Mouse (Mus musculus): ENCODE results near the gene Mmp23. TPM values are rescaled to one million over a fixed set of nuclear protein-coding genes. Genes with fewer than 3 reads are reported as not detected.

The Mmp23 gene
- 0.27 TPM for polyA plus RNA-seq (2014; fragmentation: Illumina TruSeq; extraction: RNeasy Lipid Tissue Mini Kit (QIAGEN cat#74804); ENCODE audit: low read depth, low replicate concordance)

GRCm38 (mm10) chr4:155653086-155653450 lies at the start of gene Mmp23:
Mmp23 (minus strand) TSS chr4:155653384.

GRCm38 (mm10) chr4:155694111-155694481 lies 40.9 kb upstream of the Mmp23 start, which contains the start of gene Fndc10:
Fndc10 (plus strand) TSS chr4:155694342.

GRCm38 (mm10) chr4:155668689-155669597 lies 15.8 kb upstream of the Mmp23 start, which contains the start of gene Mib2:
Mib2 (minus strand) TSS chr4:155669198.

GRCm38 (mm10) chr4:155645308-155645707 lies 7.9 kb downstream of the Mmp23 start, which contains the start of gene Gm10563:
Gm10563 (minus strand) TSS chr4:155645408.

GRCm38 (mm10) chr4:155624338-155625291 lies 28.6 kb downstream of the Mmp23 start, which contains the start of gene Cdk11b:
Cdk11b (plus strand) TSS chr4:155624854.

GRCm38 (mm10) chr4:155601091-155601996 lies 51.8 kb downstream of the Mmp23 start, which contains the start of gene Slc35e2:
Slc35e2 (plus strand) TSS chr4:155601416.

Other genes with a start within 250 kb of the Mmp23 start
- gene Cfap74, start 244.2 kb downstream of the Mmp23 start, polyA plus RNA-seq (2014; fragmentation: Illumina TruSeq; extraction: RNeasy Lipid Tissue Mini Kit (QIAGEN cat#74804); ENCODE audit: low read depth, low replicate concordance), result 24.6 TPM
- gene Tmem52, start 184.3 kb downstream of the Mmp23 start, polyA plus RNA-seq (2014; fragmentation: Illumina TruSeq; extraction: RNeasy Lipid Tissue Mini Kit (QIAGEN cat#74804); ENCODE audit: low read depth, low replicate concordance), result not detected
- 78.4 TPM for gene Gnb1, start 162.0 kb downstream of the Mmp23 start, polyA plus RNA-seq (2014; fragmentation: Illumina TruSeq; extraction: RNeasy Lipid Tissue Mini Kit (QIAGEN cat#74804); ENCODE audit: low read depth, low replicate concordance)
- gene Nadk, start 91.0 kb downstream of the Mmp23 start, polyA plus RNA-seq (2014; fragmentation: Illumina TruSeq; extraction: RNeasy Lipid Tissue Mini Kit (QIAGEN cat#74804); ENCODE audit: low read depth, low replicate concordance), result 20.0 TPM
- gene Slc35e2, start 52.0 kb downstream of the Mmp23 start, polyA plus RNA-seq (2014; fragmentation: Illumina TruSeq; extraction: RNeasy Lipid Tissue Mini Kit (QIAGEN cat#74804); ENCODE audit: low read depth, low replicate concordance), result 5.4 TPM
- gene Cdk11b, start 28.5 kb downstream of the Mmp23 start, polyA plus RNA-seq (2014; fragmentation: Illumina TruSeq; extraction: RNeasy Lipid Tissue Mini Kit (QIAGEN cat#74804); ENCODE audit: low read depth, low replicate concordance), result 73.4 TPM
- not detected for gene Gm10563, start 8.0 kb downstream of the Mmp23 start, polyA plus RNA-seq (2014; fragmentation: Illumina TruSeq; extraction: RNeasy Lipid Tissue Mini Kit (QIAGEN cat#74804); ENCODE audit: low read depth, low replicate concordance)
- gene Mib2, start 15.8 kb upstream of the Mmp23 start, polyA plus RNA-seq (2014; fragmentation: Illumina TruSeq; extraction: RNeasy Lipid Tissue Mini Kit (QIAGEN cat#74804); ENCODE audit: low read depth, low replicate concordance), result 1.5 TPM
- not detected for gene Fndc10, start 41.0 kb upstream of the Mmp23 start, polyA plus RNA-seq (2014; fragmentation: Illumina TruSeq; extraction: RNeasy Lipid Tissue Mini Kit (QIAGEN cat#74804); ENCODE audit: low read depth, low replicate concordance)
- gene Ssu72, start 51.4 kb upstream of the Mmp23 start, polyA plus RNA-seq (2014; fragmentation: Illumina TruSeq; extraction: RNeasy Lipid Tissue Mini Kit (QIAGEN cat#74804); ENCODE audit: low read depth, low replicate concordance), result 45.1 TPM
- gene Tmem240, start 81.4 kb upstream of the Mmp23 start, polyA plus RNA-seq (2014; fragmentation: Illumina TruSeq; extraction: RNeasy Lipid Tissue Mini Kit (QIAGEN cat#74804); ENCODE audit: low read depth, low replicate concordance), result not detected
- 1.5 TPM for gene Atad3a, start 107.7 kb upstream of the Mmp23 start, polyA plus RNA-seq (2014; fragmentation: Illumina TruSeq; extraction: RNeasy Lipid Tissue Mini Kit (QIAGEN cat#74804); ENCODE audit: low read depth, low replicate concordance)
- 0.57 TPM for gene Vwa1, start 121.3 kb upstream of the Mmp23 start, polyA plus RNA-seq (2014; fragmentation: Illumina TruSeq; extraction: RNeasy Lipid Tissue Mini Kit (QIAGEN cat#74804); ENCODE audit: low read depth, low replicate concordance)
- 1.7 TPM for gene Tmem88b, start 132.5 kb upstream of the Mmp23 start, polyA plus RNA-seq (2014; fragmentation: Illumina TruSeq; extraction: RNeasy Lipid Tissue Mini Kit (QIAGEN cat#74804); ENCODE audit: low read depth, low replicate concordance)
- gene Ankrd65, start 137.1 kb upstream of the Mmp23 start, polyA plus RNA-seq (2014; fragmentation: Illumina TruSeq; extraction: RNeasy Lipid Tissue Mini Kit (QIAGEN cat#74804); ENCODE audit: low read depth, low replicate concordance), result not detected
- gene Mrpl20, start 149.5 kb upstream of the Mmp23 start, polyA plus RNA-seq (2014; fragmentation: Illumina TruSeq; extraction: RNeasy Lipid Tissue Mini Kit (QIAGEN cat#74804); ENCODE audit: low read depth, low replicate concordance), result 131 TPM
- 32.1 TPM for gene Ccnl2, start 159.1 kb upstream of the Mmp23 start, polyA plus RNA-seq (2014; fragmentation: Illumina TruSeq; extraction: RNeasy Lipid Tissue Mini Kit (QIAGEN cat#74804); ENCODE audit: low read depth, low replicate concordance)
- 6.5 TPM for gene Aurkaip1, start 177.9 kb upstream of the Mmp23 start, polyA plus RNA-seq (2014; fragmentation: Illumina TruSeq; extraction: RNeasy Lipid Tissue Mini Kit (QIAGEN cat#74804); ENCODE audit: low read depth, low replicate concordance)
- 91.8 TPM for gene Mxra8, start 186.3 kb upstream of the Mmp23 start, polyA plus RNA-seq (2014; fragmentation: Illumina TruSeq; extraction: RNeasy Lipid Tissue Mini Kit (QIAGEN cat#74804); ENCODE audit: low read depth, low replicate concordance)
- gene Dvl1, start 194.0 kb upstream of the Mmp23 start, polyA plus RNA-seq (2014; fragmentation: Illumina TruSeq; extraction: RNeasy Lipid Tissue Mini Kit (QIAGEN cat#74804); ENCODE audit: low read depth, low replicate concordance), result 6.2 TPM
- 0.18 TPM for gene Tas1r3, start 210.0 kb upstream of the Mmp23 start, polyA plus RNA-seq (2014; fragmentation: Illumina TruSeq; extraction: RNeasy Lipid Tissue Mini Kit (QIAGEN cat#74804); ENCODE audit: low read depth, low replicate concordance)
- gene Cptp, start 216.1 kb upstream of the Mmp23 start, polyA plus RNA-seq (2014; fragmentation: Illumina TruSeq; extraction: RNeasy Lipid Tissue Mini Kit (QIAGEN cat#74804); ENCODE audit: low read depth, low replicate concordance), result 60.8 TPM
- gene Ints11, start 216.2 kb upstream of the Mmp23 start, polyA plus RNA-seq (2014; fragmentation: Illumina TruSeq; extraction: RNeasy Lipid Tissue Mini Kit (QIAGEN cat#74804); ENCODE audit: low read depth, low replicate concordance), result 2.4 TPM
- gene Pusl1, start 238.4 kb upstream of the Mmp23 start, polyA plus RNA-seq (2014; fragmentation: Illumina TruSeq; extraction: RNeasy Lipid Tissue Mini Kit (QIAGEN cat#74804); ENCODE audit: low read depth, low replicate concordance), result 0.56 TPM
- 1.0 TPM for gene Acap3, start 238.4 kb upstream of the Mmp23 start, polyA plus RNA-seq (2014; fragmentation: Illumina TruSeq; extraction: RNeasy Lipid Tissue Mini Kit (QIAGEN cat#74804); ENCODE audit: low read depth, low replicate concordance)

All from testis, adult 10 weeks (tissue).